Mouse (Mus musculus): ENCODE results near the gene Mast1.

DNA sequence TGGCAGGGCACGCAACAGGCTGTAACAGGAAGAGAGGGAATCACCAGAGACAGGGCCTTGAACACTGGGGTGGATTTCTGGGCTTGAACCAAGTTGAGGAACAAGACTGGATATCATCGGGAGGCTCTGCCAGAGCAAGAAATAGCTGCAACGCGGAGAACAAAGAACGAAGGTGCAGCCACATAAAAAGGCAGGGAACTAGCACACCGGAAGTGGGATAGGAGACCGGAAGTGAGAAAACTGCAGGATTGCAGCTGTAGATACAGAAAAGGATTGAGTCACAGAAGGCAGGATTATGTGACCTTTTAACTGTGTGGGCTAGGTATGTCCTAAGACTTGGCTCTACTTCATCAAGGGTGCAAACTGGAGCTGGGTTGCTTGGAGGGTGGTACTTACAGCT is 32.8 kb downstream of the Mast1 start:
- TF ChIP-seq CTCF (IDR thresholded peaks at IDR 0.05; ENCODE audit: low read depth, low read length) (no peak), POLR2A (IDR thresholded peaks at IDR 0.05; ENCODE audit: borderline replicate concordance, low read depth, low read length) (no peak)
